Mouse (Mus musculus): ENCODE measurements around the gene Gm4884. TPM values are rescaled to one million over a fixed set of nuclear protein-coding genes. Genes with fewer than 3 reads are reported as not detected.
"Not testable (repeated sequence)": the region's sequence is repeated elsewhere in the genome, so short reads cannot be mapped to it uniquely, and the experiment has no call there.

The Gm4884 gene
- polyA plus RNA-seq (2016; fragmentation: Nextera tagmentation; extraction: Ambion mirVana) = not detected in 2 replicates

GRCm38 (mm10) chr7:41032419-41032818, at the start of gene Gm4884:
Gene Gm4884 (plus strand): TSS chr7:41032719.
- not testable (repeated sequence) for H3K4me3 ChIP-seq; H3K27ac ChIP-seq; H3K36me3 ChIP-seq (replicated peaks); H3K27me3 ChIP-seq (ENCODE audit: poor library complexity, severe bottlenecking); H3K9me3 ChIP-seq; DNase-seq (ENCODE audit: extremely low spot score, low spot score); H3K4me1 ChIP-seq
- WGBS = 94% methylated on average over 1 of the region's 1 CpGs

GRCm38 (mm10) chr7:40987243-40987642, 45.3 kb upstream of the Gm4884 start, which contains the start of gene 4930433I11Rik:
Gene 4930433I11Rik (plus strand): TSS chr7:40987543.
- 91% methylated on average over 1 of the region's 1 CpGs for WGBS
- no peaks in the 10 kb centered on the region for H3K4me1 ChIP-seq
- H3K27me3 ChIP-seq (ENCODE audit: poor library complexity, severe bottlenecking) = no peaks in the 10 kb centered on the region
- H3K36me3 ChIP-seq (replicated peaks) = no peaks in the 10 kb centered on the region
- no peak for DNase-seq (ENCODE audit: extremely low spot score, low spot score)
- no peak within 1 kb of the TSS for H3K27ac ChIP-seq
- no peak within 1 kb of the TSS for H3K4me3 ChIP-seq
- H3K9me3 ChIP-seq = no peaks in the 10 kb centered on the region; the same call in 1 of the 2 replicates

- not testable (repeated sequence) for H3K4me1 ChIP-seq; DNase-seq (ENCODE audit: extremely low spot score, low spot score); H3K27ac ChIP-seq; H3K36me3 ChIP-seq (replicated peaks); H3K27me3 ChIP-seq (ENCODE audit: poor library complexity, severe bottlenecking); H3K4me3 ChIP-seq
- 82% methylated on average over 3 of the region's 3 CpGs for WGBS
- peaks cover 26% of the 10 kb centered on the region; the same call in 1 of the 2 replicates for H3K9me3 ChIP-seq
Observed at GRCm38 (mm10) chr7:41044058-41044457, 11.5 kb downstream of the Gm4884 start.

Other genes starting within 250 kb of the Gm4884 start
- 2.3 and 3.0 TPM in 2 replicates for gene Vstm2b, start 134.4 kb upstream of the Gm4884 start, polyA plus RNA-seq (2016; fragmentation: Nextera tagmentation; extraction: Ambion mirVana)
- gene 4930433I11Rik, start 45.2 kb upstream of the Gm4884 start, polyA plus RNA-seq (2016; fragmentation: Nextera tagmentation; extraction: Ambion mirVana) = not detected in 2 replicates
- not detected in 2 replicates for gene Gm5592, start 121.1 kb downstream of the Gm4884 start, polyA plus RNA-seq (2016; fragmentation: Nextera tagmentation; extraction: Ambion mirVana)

Measured in forebrain, embryonic 10.5 days (tissue).